ENCODE assay signal across 9 mouse cellular contexts in genomic region chr16:33950830-33951229, GRCm38 (mm10). TPM values are rescaled to one million over a fixed set of nuclear protein-coding genes. Genes with fewer than 3 reads are reported as not detected.
DNase-seq lines count a peak whose midpoint lies in the region; ATAC-seq lines count a peak whose summit lies in the region.
"Had no signal": no experiment of that assay in that cellular context is flagged by ENCODE, and none has a peak within 500 bp of the region (broad histone marks: within the 10 kb centered on the region; RNA-seq: fewer than 3 reads in every experiment).

No protein-coding gene starts in this region.

- no peak overlapping the region for H3K4me3 ChIP-seq in forebrain, embryonic 14.5 days (ENCODE audit: low read depth, low read length)
- no peak overlapping the region for H3K4me3 ChIP-seq in neural tube, embryonic 14.5 days (ENCODE audit: low read depth, low read length)
- H3K4me3 ChIP-seq: limb, embryonic 15.5 days had no signal

- no peak overlapping the region for H3K9ac ChIP-seq in forebrain, embryonic 14.5 days (ENCODE audit: low read length)
- no peak overlapping the region for H3K9ac ChIP-seq in neural tube, embryonic 14.5 days (replicated peaks; ENCODE audit: low read depth, low read length)
- H3K9ac ChIP-seq: limb, embryonic 15.5 days had no signal

- 31% methylated on average over 4 of the region's 4 CpGs for WGBS in forebrain, embryonic 14.5 days
- 26% methylated on average over 4 of the region's 4 CpGs for WGBS in neural tube, embryonic 14.5 days

- no peaks in the 10 kb centered on the region for H3K27me3 ChIP-seq in forebrain, embryonic 14.5 days (replicated peaks; ENCODE audit: control insufficient read depth, insufficient read depth, low read length)
- no peaks in the 10 kb centered on the region for H3K27me3 ChIP-seq in neural tube, embryonic 14.5 days (ENCODE audit: control insufficient read depth, insufficient read depth, low read length)
- H3K27me3 ChIP-seq: limb, embryonic 15.5 days had no signal

- no peak overlapping the region for H3K4me2 ChIP-seq in forebrain, embryonic 14.5 days (ENCODE audit: low read length)
- no peak overlapping the region for H3K4me2 ChIP-seq in neural tube, embryonic 14.5 days (ENCODE audit: low read depth, low read length)
- H3K4me2 ChIP-seq: limb, embryonic 15.5 days had no signal

- H3K36me3 ChIP-seq in forebrain, embryonic 14.5 days (ENCODE audit: control insufficient read depth, insufficient read depth, low read length) = peaks cover 30% of the 10 kb centered on the region
- peaks cover 6% of the 10 kb centered on the region; the same call in 1 of the 2 replicates for H3K36me3 ChIP-seq in neural tube, embryonic 14.5 days (ENCODE audit: control insufficient read depth, insufficient read depth, low read length)

- no peaks in the 10 kb centered on the region for H3K9me3 ChIP-seq in forebrain, embryonic 14.5 days (replicated peaks; ENCODE audit: control insufficient read depth, low read length)
- H3K9me3 ChIP-seq in neural tube, embryonic 14.5 days (ENCODE audit: control insufficient read depth, low read length) = no peaks in the 10 kb centered on the region
- H3K9me3 ChIP-seq: limb, embryonic 15.5 days had no signal

- no peaks in the 10 kb centered on the region for H3K4me1 ChIP-seq in forebrain, embryonic 14.5 days (ENCODE audit: control insufficient read depth, insufficient read depth, low read length)
- H3K4me1 ChIP-seq in neural tube, embryonic 14.5 days (ENCODE audit: control insufficient read depth, insufficient read depth, low read length) = no peaks in the 10 kb centered on the region

- DNase-seq in ES-CJ7 (ENCODE audit: low read depth, low spot score) = peak; percentile 83
- peak; percentile 74 for DNase-seq in c-Kit-positive CD71-positive TER-119-negative erythroid progenitor cells, embryonic 14.5 days (ENCODE audit: low read depth)
- DNase-seq in forebrain, embryonic 14.5 days (ENCODE audit: low spot score) = peak; percentile 83
- DNase-seq in heart, postnatal 4 days = peak; percentile 91
- peak; percentile 65 to 87 for DNase-seq in layer of hippocampus, adult 18-20 months (ENCODE audit: low spot score in 2 of 2)
- DNase-seq in lung, adult 18-20 months = peak; percentile 88 to 92
- peak; percentile 91 for DNase-seq in testis, postnatal 10 days (ENCODE audit: low spot score)

- peak; percentile 85 for ATAC-seq in forebrain, embryonic 14.5 days
- peak; percentile 79 for ATAC-seq in neural tube, embryonic 14.5 days (ENCODE audit: low read depth)

- no peak overlapping the region for H3K27ac ChIP-seq in forebrain, embryonic 14.5 days (ENCODE audit: low read depth, low read length)
- H3K27ac ChIP-seq in neural tube, embryonic 14.5 days (ENCODE audit: low read depth, low read length) = no peak overlapping the region
- H3K27ac ChIP-seq: limb, embryonic 15.5 days had no signal

RNA-seq across cellular contexts. Expression of gene Umps, which starts 16.0 kb away (rescaled TPM):
- 35.1 and 39.6 TPM in 2 replicates for polyA plus RNA-seq in forebrain, embryonic 14.5 days (2014; fragmentation: Nextera tagmentation; extraction: Ambion mirVana)
- total RNA-seq in heart, postnatal 4 days (2021) = 10 to 100 TPM; 17.0 to 18.1 TPM
- 10 to 100 TPM; 18.0 to 18.1 TPM for total RNA-seq in layer of hippocampus, adult 18-20 months (2021)
- 24.5 and 25.5 TPM in 2 replicates for polyA plus RNA-seq in neural tube, embryonic 14.5 days (2014; fragmentation: Nextera tagmentation; extraction: Ambion mirVana)
